Mouse (Mus musculus): ENCODE results near the gene Cyp4f14. TPM values are rescaled to one million over a fixed set of nuclear protein-coding genes. Genes with fewer than 3 reads are reported as not detected.

The Cyp4f14 gene
- polyA plus RNA-seq, 1 experiment from 2014 or later = not detected

DNA sequence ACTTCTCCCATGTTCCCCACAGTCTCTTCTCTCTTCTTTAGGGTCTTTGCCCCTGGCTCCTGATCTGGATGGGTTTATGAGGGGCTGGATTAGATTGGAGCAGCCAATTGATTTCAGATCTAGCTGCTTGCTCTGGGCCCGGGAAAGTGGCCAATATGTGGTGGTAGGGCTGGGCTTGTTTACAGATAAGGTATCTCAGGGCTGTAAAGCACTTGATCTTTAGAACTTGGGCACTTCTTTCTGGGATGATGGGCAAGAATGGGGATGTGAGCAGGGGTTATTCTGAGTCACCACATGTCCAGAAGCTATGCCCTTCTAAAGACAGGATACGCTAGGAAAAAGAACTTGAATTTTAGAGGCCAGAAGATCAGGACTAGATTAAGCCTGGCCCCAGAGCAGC is 2.0 kb upstream of the Cyp4f14 start:
- WGBS = 42% methylated on average over 2 of the region's 2 CpGs
- Histone ChIP-seq H3K9me3 (ENCODE audit: control insufficient read depth, low read length) (peaks cover 11% of the 10 kb centered on the region), H3K4me2 (ENCODE audit: low read length) (no peak overlapping the region), H3K27me3 (ENCODE audit: control insufficient read depth, insufficient read depth, low read length) (no peaks in the 10 kb centered on the region), H3K9ac (ENCODE audit: low read length) (no peak overlapping the region), H3K27ac (replicated peaks in 1 of 2; ENCODE audit: control insufficient read depth in 1 of 2, insufficient read depth in 1 of 2, low read depth in 2 of 2, low read length in 2 of 2) (no peak overlapping the region), H3K4me3 (ENCODE audit: control insufficient read depth in 1 of 2, insufficient read depth in 1 of 2, low read depth in 1 of 2, low read length in 2 of 2) (no peak overlapping the region), H3K36me3 (ENCODE audit: control insufficient read depth, insufficient read depth, low read length) (no peaks in the 10 kb centered on the region), H3K4me1 (ENCODE audit: control insufficient read depth in 2 of 2, insufficient read depth in 2 of 2, low read length in 2 of 2) (no peaks in the 10 kb centered on the region)
- ATAC-seq (ENCODE audit: insufficient number of reproducible peaks, insufficient read depth, low FRiP score, low read depth) = no peak

- Histone ChIP-seq H3K27me3 (ENCODE audit: control insufficient read depth, insufficient read depth, low read length) (peaks cover 10% of the 10 kb centered on the region; the same call in 1 of the 2 replicates), H3K4me3 (ENCODE audit: control insufficient read depth in 1 of 2, insufficient read depth in 1 of 2, low read depth in 1 of 2, low read length in 2 of 2) (no peak overlapping the region), H3K36me3 (ENCODE audit: control insufficient read depth, insufficient read depth, low read length) (no peaks in the 10 kb centered on the region), H3K4me2 (ENCODE audit: low read length) (no peak overlapping the region), H3K9me3 (ENCODE audit: control insufficient read depth, low read length) (peaks cover 9% of the 10 kb centered on the region), H3K9ac (ENCODE audit: low read length) (no peak overlapping the region), H3K27ac (replicated peaks in 1 of 2; ENCODE audit: control insufficient read depth in 1 of 2, insufficient read depth in 1 of 2, low read depth in 2 of 2, low read length in 2 of 2) (no peak overlapping the region), H3K4me1 (ENCODE audit: control insufficient read depth in 2 of 2, insufficient read depth in 2 of 2, low read length in 2 of 2) (no peaks in the 10 kb centered on the region)
- ATAC-seq (ENCODE audit: insufficient number of reproducible peaks, insufficient read depth, low FRiP score, low read depth) = no peak
- 71% methylated on average over 1 of the region's 1 CpGs for WGBS
Measured at GRCm38 (mm10) chr17:32916075-32916474, 1.1 kb downstream of the Cyp4f14 start.

DNA sequence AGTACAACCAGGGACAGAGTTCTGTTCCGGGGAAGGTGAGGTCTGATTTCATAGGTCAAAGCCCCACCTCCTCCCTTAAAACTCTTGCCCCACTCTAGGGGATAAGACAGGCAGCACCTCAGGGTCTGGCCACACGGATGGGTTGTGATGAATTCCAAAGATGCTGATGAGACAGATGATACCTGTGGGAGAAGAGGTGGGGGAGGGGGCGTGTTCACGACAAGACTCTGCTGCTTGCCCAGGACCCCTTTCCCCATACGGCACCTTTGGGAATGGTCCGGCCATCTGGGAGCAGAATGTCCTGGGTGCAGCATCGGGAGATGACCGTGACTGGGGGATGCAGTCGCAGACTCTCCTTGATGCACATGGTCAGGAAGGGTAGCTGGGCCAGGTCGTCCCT is 11.0 kb downstream of the Cyp4f14 start:
- Histone ChIP-seq H3K9ac (ENCODE audit: low read length) (no peak overlapping the region), H3K4me1 (ENCODE audit: control insufficient read depth in 2 of 2, insufficient read depth in 2 of 2, low read length in 2 of 2) (no peaks in the 10 kb centered on the region), H3K27ac (replicated peaks in 1 of 2; ENCODE audit: control insufficient read depth in 1 of 2, insufficient read depth in 1 of 2, low read depth in 2 of 2, low read length in 2 of 2) (no peak overlapping the region), H3K4me2 (ENCODE audit: low read length) (no peak overlapping the region), H3K4me3 (ENCODE audit: control insufficient read depth in 1 of 2, insufficient read depth in 1 of 2, low read depth in 1 of 2, low read length in 2 of 2) (no peak overlapping the region), H3K27me3 (ENCODE audit: control insufficient read depth, insufficient read depth, low read length) (peaks cover 18% of the 10 kb centered on the region; the same call in 1 of the 2 replicates), H3K9me3 (ENCODE audit: control insufficient read depth, low read length) (no peaks in the 10 kb centered on the region), H3K36me3 (ENCODE audit: control insufficient read depth, insufficient read depth, low read length) (no peaks in the 10 kb centered on the region)
- no peak for ATAC-seq (ENCODE audit: insufficient number of reproducible peaks, insufficient read depth, low FRiP score, low read depth)
- WGBS = 70% methylated on average over 10 of the region's 10 CpGs

- no peaks in the 10 kb centered on the region for H3K36me3 ChIP-seq (ENCODE audit: control insufficient read depth, insufficient read depth, low read length)
- no peak for ATAC-seq (ENCODE audit: insufficient number of reproducible peaks, insufficient read depth, low FRiP score, low read depth)
- peaks cover 18% of the 10 kb centered on the region; the same call in 1 of the 2 replicates for H3K27me3 ChIP-seq (ENCODE audit: control insufficient read depth, insufficient read depth, low read length)
- H3K4me3 ChIP-seq (ENCODE audit: control insufficient read depth in 1 of 2, insufficient read depth in 1 of 2, low read depth in 1 of 2, low read length in 2 of 2) = no peak overlapping the region
- no peak overlapping the region for H3K27ac ChIP-seq (replicated peaks in 1 of 2; ENCODE audit: control insufficient read depth in 1 of 2, insufficient read depth in 1 of 2, low read depth in 2 of 2, low read length in 2 of 2)
- H3K4me1 ChIP-seq (ENCODE audit: control insufficient read depth in 2 of 2, insufficient read depth in 2 of 2, low read length in 2 of 2) = no peaks in the 10 kb centered on the region
- 12% methylated on average over 19 of the region's 19 CpGs for WGBS
- no peaks in the 10 kb centered on the region for H3K9me3 ChIP-seq (ENCODE audit: control insufficient read depth, low read length)
- peak overlapping the region; percentile 46 for H3K4me2 ChIP-seq (ENCODE audit: low read length)
- no peak overlapping the region for H3K9ac ChIP-seq (ENCODE audit: low read length)
Measured at GRCm38 (mm10) chr17:32905239-32905638, 11.9 kb downstream of the Cyp4f14 start.

- 67% methylated on average over 2 of the region's 2 CpGs for WGBS
- no peaks in the 10 kb centered on the region for H3K9me3 ChIP-seq (ENCODE audit: control insufficient read depth, low read length)
- no peaks in the 10 kb centered on the region for H3K36me3 ChIP-seq (ENCODE audit: control insufficient read depth, insufficient read depth, low read length)
- peaks cover 18% of the 10 kb centered on the region; the same call in 1 of the 2 replicates for H3K27me3 ChIP-seq (ENCODE audit: control insufficient read depth, insufficient read depth, low read length)
- no peak overlapping the region for H3K27ac ChIP-seq (replicated peaks in 1 of 2; ENCODE audit: control insufficient read depth in 1 of 2, insufficient read depth in 1 of 2, low read depth in 2 of 2, low read length in 2 of 2)
- no peak overlapping the region for H3K9ac ChIP-seq (ENCODE audit: low read length)
- no peak overlapping the region for H3K4me2 ChIP-seq (ENCODE audit: low read length)
- ATAC-seq (ENCODE audit: insufficient number of reproducible peaks, insufficient read depth, low FRiP score, low read depth) = no peak
- H3K4me1 ChIP-seq (ENCODE audit: control insufficient read depth in 2 of 2, insufficient read depth in 2 of 2, low read length in 2 of 2) = no peaks in the 10 kb centered on the region
- no peak overlapping the region for H3K4me3 ChIP-seq (ENCODE audit: control insufficient read depth in 1 of 2, insufficient read depth in 1 of 2, low read depth in 1 of 2, low read length in 2 of 2)
Measured at GRCm38 (mm10) chr17:32904414-32904813, 12.7 kb downstream of the Cyp4f14 start.

DNA sequence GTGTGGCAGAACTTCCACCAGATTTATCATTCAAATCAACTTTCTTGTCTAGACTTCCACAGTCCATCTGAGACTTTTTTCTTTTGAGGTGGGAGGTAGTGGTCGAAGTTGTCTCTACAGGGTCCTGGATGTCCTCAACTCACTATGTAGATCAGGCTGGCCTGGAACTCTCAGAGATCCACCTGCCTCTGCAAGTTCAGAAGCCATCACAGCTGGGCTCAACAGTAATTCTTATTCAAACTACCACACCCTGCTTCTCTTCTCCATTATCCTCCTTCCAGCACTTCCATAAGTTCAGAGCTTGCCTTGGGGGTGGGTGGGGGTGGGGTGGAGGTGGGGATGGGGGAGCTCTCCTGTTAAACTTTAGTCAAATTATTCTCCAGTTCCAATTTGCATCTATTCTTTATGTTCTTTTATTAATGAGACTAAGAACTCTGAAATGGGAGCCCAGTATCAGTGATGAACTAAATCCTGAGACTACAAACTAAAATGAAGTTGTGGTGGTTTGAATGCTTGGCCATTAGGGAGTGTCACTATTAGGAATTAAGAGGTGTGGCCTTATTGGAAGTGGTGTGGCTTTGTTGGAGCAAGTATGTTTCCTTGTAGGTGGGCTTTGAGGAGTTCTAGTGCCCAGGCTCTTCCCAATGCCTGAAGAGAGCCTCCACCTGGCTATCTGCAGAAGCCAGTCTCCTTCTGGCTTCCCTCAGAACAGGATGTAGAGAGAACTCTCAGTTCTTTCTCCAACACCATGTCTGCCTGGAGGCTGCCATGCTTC is 15.2 kb downstream of the Cyp4f14 start:
- ATAC-seq (ENCODE audit: insufficient number of reproducible peaks, insufficient read depth, low FRiP score, low read depth) = no peak
- Histone ChIP-seq H3K9me3 (ENCODE audit: control insufficient read depth, low read length) (no peaks in the 10 kb centered on the region), H3K4me1 (ENCODE audit: control insufficient read depth in 2 of 2, insufficient read depth in 2 of 2, low read length in 2 of 2) (no peaks in the 10 kb centered on the region), H3K36me3 (ENCODE audit: control insufficient read depth, insufficient read depth, low read length) (no peaks in the 10 kb centered on the region), H3K4me2 (ENCODE audit: low read length) (no peak overlapping the region), H3K4me3 (ENCODE audit: control insufficient read depth in 1 of 2, insufficient read depth in 1 of 2, low read depth in 1 of 2, low read length in 2 of 2) (no peak overlapping the region), H3K27me3 (ENCODE audit: control insufficient read depth, insufficient read depth, low read length) (peaks cover 18% of the 10 kb centered on the region; the same call in 1 of the 2 replicates), H3K9ac (ENCODE audit: low read length) (no peak overlapping the region), H3K27ac (replicated peaks in 1 of 2; ENCODE audit: control insufficient read depth in 1 of 2, insufficient read depth in 1 of 2, low read depth in 2 of 2, low read length in 2 of 2) (no peak overlapping the region)
- WGBS = 53% methylated on average over 1 of the region's 1 CpGs

DNA sequence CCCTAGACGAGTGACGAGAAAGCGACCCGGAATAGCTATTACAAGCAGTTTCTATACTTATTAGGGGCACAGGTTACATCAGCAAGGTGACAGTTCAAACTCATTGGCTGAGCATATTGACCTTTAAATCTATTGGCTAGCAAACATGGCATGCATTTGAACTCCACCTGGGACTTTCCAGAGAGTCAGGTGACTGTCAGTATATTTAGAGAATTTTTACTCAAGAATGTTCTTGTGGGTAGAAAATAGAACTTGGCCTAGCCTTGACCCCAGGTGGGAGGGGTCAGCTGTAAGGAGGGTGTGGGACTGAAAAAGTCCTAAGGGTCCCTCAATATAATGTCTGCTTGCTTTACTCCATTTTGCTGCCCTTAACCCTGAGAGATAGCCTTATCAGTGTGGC is 21.7 kb downstream of the Cyp4f14 start:
- Histone ChIP-seq H3K27ac (replicated peaks in 1 of 2; ENCODE audit: control insufficient read depth in 1 of 2, insufficient read depth in 1 of 2, low read depth in 2 of 2, low read length in 2 of 2) (no peak overlapping the region), H3K4me1 (ENCODE audit: control insufficient read depth in 2 of 2, insufficient read depth in 2 of 2, low read length in 2 of 2) (peaks cover 0 to 5% of the 10 kb centered on the region in 2 experiments; a peak in 2 of 4 replicates), H3K27me3 (ENCODE audit: control insufficient read depth, insufficient read depth, low read length) (no peaks in the 10 kb centered on the region), H3K4me2 (ENCODE audit: low read length) (no peak overlapping the region), H3K4me3 (ENCODE audit: control insufficient read depth in 1 of 2, insufficient read depth in 1 of 2, low read depth in 1 of 2, low read length in 2 of 2) (no peak overlapping the region), H3K36me3 (ENCODE audit: control insufficient read depth, insufficient read depth, low read length) (no peaks in the 10 kb centered on the region), H3K9ac (ENCODE audit: low read length) (no peak overlapping the region), H3K9me3 (ENCODE audit: control insufficient read depth, low read length) (no peaks in the 10 kb centered on the region)
- WGBS = 91% methylated on average over 4 of the region's 4 CpGs
- ATAC-seq (ENCODE audit: insufficient number of reproducible peaks, insufficient read depth, low FRiP score, low read depth) = no peak

DNA sequence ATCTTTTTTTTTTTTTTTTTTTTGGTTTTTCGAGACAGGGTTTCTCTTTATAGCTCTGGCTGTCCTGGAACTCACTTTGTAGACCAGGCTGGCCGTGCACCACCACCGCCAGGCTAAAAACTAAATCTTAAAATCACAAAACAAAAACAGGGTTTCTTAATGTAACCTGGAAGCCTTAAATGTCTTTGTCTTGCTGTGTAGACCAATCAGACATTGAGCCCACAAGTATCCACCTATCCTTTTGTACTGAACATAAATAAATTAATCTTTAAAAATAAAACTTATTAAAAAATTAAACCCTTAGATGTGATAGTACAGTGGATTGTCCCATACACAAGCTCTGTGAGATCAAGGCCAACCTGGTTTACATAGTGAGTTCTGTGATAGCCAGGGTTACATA is 23.2 kb downstream of the Cyp4f14 start:
- no peaks in the 10 kb centered on the region for H3K27me3 ChIP-seq (ENCODE audit: control insufficient read depth, insufficient read depth, low read length)
- H3K36me3 ChIP-seq (ENCODE audit: control insufficient read depth, insufficient read depth, low read length) = no peaks in the 10 kb centered on the region
- no peak overlapping the region for H3K27ac ChIP-seq (replicated peaks in 1 of 2; ENCODE audit: control insufficient read depth in 1 of 2, insufficient read depth in 1 of 2, low read depth in 2 of 2, low read length in 2 of 2)
- H3K9ac ChIP-seq (ENCODE audit: low read length) = no peak overlapping the region
- peaks cover 0 to 8% of the 10 kb centered on the region in 2 experiments; a peak in 2 of 4 replicates for H3K4me1 ChIP-seq (ENCODE audit: control insufficient read depth in 2 of 2, insufficient read depth in 2 of 2, low read length in 2 of 2)
- H3K4me3 ChIP-seq (ENCODE audit: control insufficient read depth in 1 of 2, insufficient read depth in 1 of 2, low read depth in 1 of 2, low read length in 2 of 2) = no peak overlapping the region
- H3K4me2 ChIP-seq (ENCODE audit: low read length) = no peak overlapping the region
- WGBS = 70% methylated on average over 3 of the region's 3 CpGs
- no peak for ATAC-seq (ENCODE audit: insufficient number of reproducible peaks, insufficient read depth, low FRiP score, low read depth)
- no peaks in the 10 kb centered on the region for H3K9me3 ChIP-seq (ENCODE audit: control insufficient read depth, low read length)
